Mouse (Mus musculus) testis, adult 2 months (tissue): ENCODE measurements around the gene Cd5.

Source experiments
- CTCF ChIP-seq: fragments of 200-500 bp; IDR thresholded peaks from 2 replicates; pipeline ENCODE4 v1.5.1; 2012; ENCODE audit warnings: low read depth, mild to moderate bottlenecking, inconsistent platforms, low read length, moderate library complexity; ENCODE audit not compliant: control insufficient read depth, insufficient read depth, insufficient replicate concordance
- POLR2A ChIP-seq: fragments of 200-500 bp; IDR thresholded peaks from 2 replicates; pipeline ENCODE4 v1.6.1; 2012; ENCODE audit warnings: low read depth, mild to moderate bottlenecking, inconsistent platforms, low read length, moderate library complexity; ENCODE audit not compliant: control insufficient read depth

DNA sequence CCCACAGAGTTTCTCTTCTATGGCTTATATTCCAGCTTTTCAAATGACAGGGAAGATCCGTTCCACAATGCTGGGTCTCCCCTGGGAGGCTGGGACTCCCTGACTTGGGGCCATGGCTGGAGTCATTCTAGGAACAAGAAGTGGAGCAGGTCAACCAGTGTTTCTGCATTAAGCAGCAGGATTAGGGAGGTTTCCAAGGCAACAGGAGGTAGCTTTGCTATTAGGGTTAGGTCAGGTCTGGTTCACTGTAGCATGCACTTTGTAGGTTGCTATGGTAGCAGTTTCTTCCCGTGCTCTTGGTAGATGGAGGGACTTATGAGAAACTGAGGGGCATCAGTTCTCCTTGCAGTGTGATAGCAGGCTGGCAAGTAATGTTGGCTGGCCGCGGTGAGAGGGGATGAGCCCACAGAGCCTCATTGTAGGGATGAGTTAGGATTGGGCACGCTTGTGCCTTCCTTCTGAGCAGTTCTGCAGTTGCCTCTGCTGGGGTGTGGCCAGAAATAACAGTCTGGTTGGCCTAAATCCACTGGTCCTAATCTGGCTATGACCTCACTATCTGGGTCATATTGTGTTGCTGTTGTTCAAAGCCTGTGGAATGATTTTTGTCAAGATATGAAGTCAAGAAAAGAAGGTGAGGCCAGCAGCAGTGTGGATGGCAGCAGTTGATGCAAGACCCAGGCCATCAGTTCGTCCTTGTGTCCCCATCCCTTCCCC is 37.6 kb downstream of the Cd5 start:
- no peak for TF ChIP-seq CTCF
- TF ChIP-seq POLR2A, result no peak
